Mouse (Mus musculus): Measurements from ENCODE around the gene G530012D18Rik. TPM values are rescaled to one million over a fixed set of nuclear protein-coding genes. Genes with fewer than 3 reads are reported as not detected.

The G530012D18Rik gene
- polyA plus RNA-seq (2012; rRNA removed): not detected in 2 replicates

DNA sequence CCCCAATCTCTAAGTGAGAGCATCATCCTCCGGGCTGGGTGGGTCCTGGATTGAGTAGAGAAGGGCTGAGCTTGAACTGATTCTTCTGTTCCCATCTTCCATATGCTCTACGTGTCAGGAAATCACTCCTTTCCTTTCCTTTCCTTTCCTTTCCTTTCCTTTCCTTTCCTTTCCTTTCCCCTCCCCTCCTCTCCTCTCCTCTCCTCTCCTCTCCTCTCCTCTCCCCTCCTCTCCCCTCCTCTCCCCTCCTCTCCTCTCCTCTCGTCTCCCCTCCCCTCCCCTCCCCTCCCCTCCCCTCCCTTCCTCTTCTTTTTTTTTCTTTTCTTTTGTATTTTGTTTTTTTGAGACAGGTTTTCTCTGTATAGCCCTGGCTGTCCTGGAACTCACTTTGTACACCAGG lies at the start of gene G530012D18Rik:
Gene G530012D18Rik (plus strand): TSS at position 301 of the 400 bp plus-strand sequence.

DNA sequence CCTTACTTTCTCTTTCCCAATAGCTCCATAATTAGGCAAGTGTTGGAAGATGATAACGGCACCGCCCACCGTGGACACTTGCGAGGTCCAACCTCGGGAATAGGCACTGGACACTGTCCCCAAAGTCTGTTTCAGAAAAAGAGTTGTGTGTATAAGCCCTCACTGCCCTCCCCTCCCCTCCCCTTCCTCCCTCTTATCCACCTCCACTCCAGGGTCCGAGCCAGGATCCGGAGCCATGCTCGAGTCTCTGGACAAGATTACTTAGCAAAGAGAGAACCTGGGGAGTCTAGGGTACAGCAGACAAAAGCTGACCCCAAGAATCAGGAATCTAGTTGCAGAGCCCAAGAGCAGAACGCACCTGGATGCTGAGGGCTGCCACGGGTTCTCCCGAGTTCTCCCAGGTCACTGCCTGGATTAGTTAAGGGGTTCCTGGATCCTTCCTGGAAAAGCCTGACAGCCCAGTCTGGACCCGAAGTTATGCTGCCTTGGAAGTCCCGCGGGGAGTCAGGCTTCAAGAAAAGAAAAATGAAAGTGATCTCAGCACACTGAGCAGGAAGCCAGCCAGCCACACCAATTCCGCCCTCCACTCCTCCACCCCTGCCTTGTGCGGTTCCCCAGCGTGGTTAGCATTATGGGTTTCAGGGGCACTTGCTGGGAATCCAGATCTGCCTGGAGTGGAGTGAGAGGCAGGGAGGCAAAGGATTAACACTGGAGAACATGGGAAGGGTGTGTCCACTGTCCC lies 23.0 kb downstream of the G530012D18Rik start, which contains the start of gene Sp110:
Gene Sp110 (minus strand): TSS at position 547 of the 742 bp plus-strand sequence.

DNA sequence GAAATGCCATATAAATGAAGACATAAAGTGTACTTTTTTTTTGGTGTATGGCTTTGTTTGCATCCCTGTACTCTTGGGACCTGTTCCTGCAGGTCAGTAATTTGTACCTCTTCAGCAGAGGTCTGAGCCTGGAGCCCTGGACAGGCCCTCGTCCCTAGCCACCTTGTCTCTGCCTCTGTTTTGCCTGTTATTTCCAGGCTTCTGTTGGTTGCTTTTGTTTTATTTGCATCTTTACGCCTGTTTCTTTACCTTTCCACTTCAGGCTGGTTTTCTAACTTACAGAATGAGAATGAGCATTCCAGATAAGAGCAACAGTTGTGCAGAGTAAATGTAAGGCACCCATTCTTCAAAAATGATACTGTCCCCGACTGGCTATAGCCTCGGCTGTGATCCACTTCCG lies 24.6 kb downstream of the G530012D18Rik start, which contains the start of gene Sp140:
Gene Sp140 (plus strand): TSS at position 301 of the 400 bp plus-strand sequence.

Other genes starting within 250 kb of the G530012D18Rik start
- 1.4 and 1.7 TPM in 2 replicates for gene Sp110, start 23.1 kb downstream of the G530012D18Rik start, polyA plus RNA-seq (2012; rRNA removed)
- 0.63 and 0.66 TPM in 2 replicates for gene Sp140, start 24.7 kb downstream of the G530012D18Rik start, polyA plus RNA-seq (2012; rRNA removed)
- 0.67 and 1.3 TPM in 2 replicates for gene Sp100, start 74.3 kb downstream of the G530012D18Rik start, polyA plus RNA-seq (2012; rRNA removed)
- gene A630001G21Rik, start 203.0 kb downstream of the G530012D18Rik start, polyA plus RNA-seq (2012; rRNA removed): 0.05 and 0.14 TPM in 2 replicates
- gene Cab39, start 217.8 kb downstream of the G530012D18Rik start, polyA plus RNA-seq (2012; rRNA removed): 19.4 and 21.3 TPM in 2 replicates

Data from stomach, adult 2 months (tissue).